Mouse (Mus musculus): Measurements from ENCODE around the gene Myo9b. TPM values are rescaled to one million over a fixed set of nuclear protein-coding genes. Genes with fewer than 3 reads are reported as not detected.

Gene Myo9b
- total RNA-seq, 4 experiments from 2014 or later, result 6.2 to 8.6 (median 7.8) TPM

DNA sequence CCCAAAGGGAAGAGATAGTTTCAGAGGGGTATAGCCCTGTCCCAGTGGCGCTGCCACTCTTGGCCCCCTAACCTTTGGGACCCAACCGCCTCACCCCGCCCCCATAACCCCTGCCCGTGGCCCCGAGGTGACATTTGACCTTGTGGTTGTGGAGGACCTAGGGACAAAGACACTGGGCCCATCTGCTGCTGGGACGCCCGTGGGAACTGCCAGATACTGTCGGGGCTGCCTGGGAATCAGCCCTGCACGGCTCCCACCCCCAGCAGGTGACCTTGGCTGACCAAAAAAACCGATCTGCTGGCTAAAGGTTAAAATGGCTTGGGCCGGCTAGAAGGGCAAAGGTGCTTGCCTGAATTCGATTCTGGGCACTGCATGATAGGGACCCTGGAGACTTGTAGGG lies 110.9 kb downstream of the Myo9b start:
- DNase-seq (ENCODE audit: low spot score in 2 of 2), result no peak

GRCm38 (mm10) chr8:71383860-71384259 lies 111.3 kb downstream of the Myo9b start:
- DNase-seq (ENCODE audit: low spot score in 2 of 2), result no peak

DNA sequence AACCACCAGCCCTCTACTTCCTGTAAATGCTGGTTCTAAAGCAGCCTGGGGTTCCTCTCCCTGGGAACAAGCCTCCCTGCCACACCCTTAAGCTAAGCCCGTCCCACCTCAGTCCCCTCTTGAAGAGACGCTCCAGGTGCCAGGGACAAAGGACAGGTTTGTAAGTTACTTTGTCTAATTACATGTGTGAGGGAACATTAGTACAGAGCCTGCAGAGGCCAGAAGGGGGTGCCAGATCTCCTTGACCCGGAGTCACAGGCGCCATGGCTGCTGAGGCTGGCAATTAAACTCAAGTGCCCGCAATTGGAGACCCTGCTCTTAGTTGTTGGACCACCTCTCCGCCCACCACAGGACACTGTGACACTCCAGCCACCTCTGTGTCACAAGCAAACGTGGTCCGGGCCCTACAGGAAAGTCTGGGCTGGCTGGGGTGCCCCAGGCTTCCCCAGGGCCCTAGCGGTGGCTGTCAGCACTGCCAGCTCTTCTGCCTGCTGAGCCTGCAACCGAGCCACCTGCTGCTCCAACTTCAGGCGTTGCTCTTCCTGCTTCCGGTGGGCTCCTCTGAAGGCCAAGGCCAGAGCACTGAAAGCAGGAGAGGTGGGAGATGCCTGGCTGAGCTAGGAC lies 112.8 kb downstream of the Myo9b start:
- DNase-seq (ENCODE audit: low spot score in 2 of 2), result no peak

GRCm38 (mm10) chr8:71388267-71388666 lies 115.8 kb downstream of the Myo9b start:
- DNase-seq (ENCODE audit: low spot score in 2 of 2), result no peak

DNA sequence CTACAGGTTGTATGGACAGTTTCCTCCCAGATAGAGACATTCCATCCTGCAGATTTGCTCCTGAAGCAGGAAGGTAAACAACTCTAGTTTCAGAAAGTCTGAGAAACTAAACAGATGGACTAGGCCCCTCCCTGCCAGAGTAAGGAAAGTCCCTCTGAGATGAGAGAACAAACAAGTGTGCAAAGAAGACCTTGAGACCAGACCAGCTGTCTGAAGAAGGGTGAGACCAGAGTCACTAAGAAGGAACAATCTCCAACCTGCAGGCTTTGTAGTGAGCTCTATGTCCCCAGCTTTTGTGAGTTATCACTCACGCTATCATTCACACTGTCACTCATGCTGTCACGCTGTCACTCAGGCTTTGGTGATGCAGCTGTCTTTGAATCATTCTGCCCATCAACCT lies 119.2 kb downstream of the Myo9b start:
- DNase-seq (ENCODE audit: low spot score in 2 of 2), result no peak

DNA sequence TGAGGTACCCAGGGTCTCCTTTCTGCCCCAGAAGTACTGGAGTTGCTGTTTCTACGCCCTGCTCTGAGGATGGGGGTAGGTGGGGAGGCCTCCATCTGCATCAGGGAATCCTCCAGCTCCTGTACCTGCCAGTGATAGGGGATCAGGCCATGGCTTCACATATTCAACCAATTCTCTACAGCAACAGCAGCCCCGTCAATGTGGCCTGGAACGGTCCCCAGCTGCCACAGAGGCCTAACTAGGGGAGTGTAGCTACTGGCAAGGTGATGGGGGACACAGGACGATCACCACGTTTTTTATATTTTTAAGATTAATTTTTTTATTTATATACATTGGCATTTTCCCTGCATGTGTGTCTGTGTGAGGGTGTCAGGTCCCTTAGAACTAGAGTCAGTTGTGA lies 119.9 kb downstream of the Myo9b start:
- DNase-seq (ENCODE audit: low spot score in 2 of 2), result no peak

DNA sequence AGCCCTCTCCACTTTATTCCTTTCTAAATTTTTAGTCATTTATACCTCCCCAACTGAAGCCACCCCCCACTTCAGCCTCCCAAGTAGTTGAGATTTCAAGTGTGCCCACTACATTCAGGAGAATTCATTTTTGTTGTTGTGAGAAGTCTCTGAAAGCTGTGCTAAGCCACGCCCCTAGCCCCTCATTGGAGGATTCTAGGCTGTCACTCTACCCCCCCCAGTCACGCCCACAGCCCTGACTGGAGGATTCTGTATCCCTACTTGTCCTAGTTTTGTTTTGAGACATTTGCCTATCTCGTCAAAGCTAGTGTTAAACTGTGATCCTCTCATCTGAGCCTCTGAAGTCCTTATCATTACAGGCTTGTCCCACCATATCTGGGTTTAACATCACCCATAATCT lies 120.4 kb downstream of the Myo9b start:
- no peak for DNase-seq (ENCODE audit: low spot score in 2 of 2)

GRCm38 (mm10) chr8:71394481-71394880 lies 122.0 kb downstream of the Myo9b start:
- DNase-seq (ENCODE audit: low spot score in 2 of 2), result no peak

DNA sequence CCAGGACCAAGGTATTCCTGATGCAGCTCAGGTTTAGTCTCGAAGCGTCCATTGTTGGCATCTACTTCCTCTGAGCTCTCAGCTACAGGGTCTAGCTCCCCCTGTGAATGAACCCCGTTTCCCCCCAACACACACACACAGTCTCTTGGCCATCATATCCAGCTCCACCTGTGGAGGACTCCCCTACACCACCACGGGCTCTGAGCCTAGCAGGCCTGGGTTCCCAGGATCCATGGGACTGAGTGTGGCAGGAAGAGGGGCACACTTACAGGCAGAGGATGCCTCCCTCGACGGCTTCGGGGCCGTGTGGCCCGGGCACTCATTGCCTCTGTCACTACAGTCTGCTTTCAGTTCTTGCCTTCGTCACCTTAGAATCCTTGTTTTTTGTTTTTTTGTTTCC lies 122.6 kb downstream of the Myo9b start:
- DNase-seq (ENCODE audit: low spot score in 2 of 2), result no peak

- no peak for DNase-seq (ENCODE audit: low spot score in 2 of 2)
These were observed 123.1 kb downstream of the Myo9b start, which contains the start of gene Ushbp1 for GRCm38 (mm10) chr8:71395629-71396028. TSS of gene Ushbp1 (minus strand) at chr8:71395802.

DNA sequence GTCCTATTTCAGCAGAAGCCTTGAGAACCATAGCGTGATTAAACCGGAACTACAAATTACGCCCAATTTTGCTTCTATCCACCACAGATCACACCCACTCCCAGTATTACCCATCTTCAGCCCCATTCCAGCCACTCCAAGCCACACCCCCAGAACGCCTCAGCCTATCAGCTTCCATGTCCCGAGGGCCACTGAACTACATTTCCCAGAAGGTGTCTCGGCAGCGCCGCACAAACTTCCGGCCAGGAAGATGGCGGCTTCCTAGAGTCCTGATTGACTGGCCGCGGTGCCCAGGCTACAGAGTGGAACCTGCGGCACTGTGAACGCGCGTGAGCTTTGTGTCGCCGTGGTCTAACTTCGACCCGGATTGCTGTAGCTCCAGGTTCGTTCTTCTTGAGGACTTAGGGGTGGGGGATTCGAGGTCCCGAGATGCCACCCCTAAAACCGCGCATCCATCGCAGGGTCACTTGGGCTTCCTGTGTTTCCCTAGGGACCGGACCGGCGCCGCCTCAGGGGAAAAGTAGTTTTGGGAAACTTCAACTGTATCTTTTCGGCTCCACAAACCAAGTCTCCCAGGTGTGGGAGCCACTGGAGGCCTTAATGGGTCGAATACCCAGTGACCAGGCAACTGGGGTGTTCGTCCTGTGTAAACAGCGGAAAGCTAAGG lies 124.3 kb downstream of the Myo9b start, which contains the start of gene Babam1:
Gene Babam1, plus strand, starts transcription at position 223 of the 667 bp plus-strand sequence.
- peak; percentile 89 to 92 for DNase-seq (ENCODE audit: low spot score in 2 of 2)

DNA sequence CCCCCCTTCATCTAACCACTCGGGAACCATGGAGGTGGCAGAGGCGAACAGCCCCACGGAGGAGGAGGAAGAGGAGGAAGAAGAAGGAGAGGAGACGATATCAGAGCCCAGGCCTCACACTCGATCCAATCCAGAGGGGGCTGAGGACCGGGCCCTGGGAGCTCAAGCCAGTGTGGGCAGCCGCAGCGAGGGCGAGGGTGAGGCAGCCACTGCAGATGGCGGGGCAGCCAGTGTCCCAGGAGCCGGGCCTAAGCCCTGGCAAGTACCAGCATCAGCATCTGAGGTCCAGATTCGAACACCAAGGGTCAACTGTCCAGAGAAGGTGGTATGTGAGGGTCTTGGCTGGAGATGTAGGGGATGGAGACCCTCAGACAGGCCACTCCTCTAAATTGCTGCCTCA lies 125.2 kb downstream of the Myo9b start:
- DNase-seq (ENCODE audit: low spot score in 2 of 2), result no peak

DNA sequence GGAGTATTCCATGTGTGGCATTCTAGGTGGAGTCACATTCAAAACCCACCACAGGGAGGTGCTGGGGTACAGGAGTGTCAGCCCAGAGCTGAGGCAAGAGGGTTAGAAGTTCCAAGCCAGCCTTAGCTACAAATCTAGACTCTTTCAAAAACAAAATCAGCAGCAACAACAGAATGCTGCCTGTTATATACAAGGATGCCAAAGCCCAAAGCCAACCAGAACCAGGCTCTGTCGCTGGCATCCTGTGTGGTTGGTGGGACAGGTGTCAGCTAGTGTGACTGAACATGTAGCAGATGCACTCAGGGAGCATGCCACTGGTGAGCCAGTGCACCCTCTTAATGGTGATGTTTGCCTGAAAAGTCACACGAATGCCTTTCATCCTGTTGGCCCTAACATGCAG lies 128.3 kb downstream of the Myo9b start:
- no peak for DNase-seq (ENCODE audit: low spot score in 2 of 2)

- DNase-seq (ENCODE audit: low spot score in 2 of 2), result peak in 1 of 2 experiments; percentile 1
These were observed 128.9 kb downstream of the Myo9b start for GRCm38 (mm10) chr8:71401454-71401853.

GRCm38 (mm10) chr8:71402446-71402964 lies 130.0 kb downstream of the Myo9b start:
- peak in 1 of 2 experiments; percentile 1 for DNase-seq (ENCODE audit: low spot score in 2 of 2)

DNA sequence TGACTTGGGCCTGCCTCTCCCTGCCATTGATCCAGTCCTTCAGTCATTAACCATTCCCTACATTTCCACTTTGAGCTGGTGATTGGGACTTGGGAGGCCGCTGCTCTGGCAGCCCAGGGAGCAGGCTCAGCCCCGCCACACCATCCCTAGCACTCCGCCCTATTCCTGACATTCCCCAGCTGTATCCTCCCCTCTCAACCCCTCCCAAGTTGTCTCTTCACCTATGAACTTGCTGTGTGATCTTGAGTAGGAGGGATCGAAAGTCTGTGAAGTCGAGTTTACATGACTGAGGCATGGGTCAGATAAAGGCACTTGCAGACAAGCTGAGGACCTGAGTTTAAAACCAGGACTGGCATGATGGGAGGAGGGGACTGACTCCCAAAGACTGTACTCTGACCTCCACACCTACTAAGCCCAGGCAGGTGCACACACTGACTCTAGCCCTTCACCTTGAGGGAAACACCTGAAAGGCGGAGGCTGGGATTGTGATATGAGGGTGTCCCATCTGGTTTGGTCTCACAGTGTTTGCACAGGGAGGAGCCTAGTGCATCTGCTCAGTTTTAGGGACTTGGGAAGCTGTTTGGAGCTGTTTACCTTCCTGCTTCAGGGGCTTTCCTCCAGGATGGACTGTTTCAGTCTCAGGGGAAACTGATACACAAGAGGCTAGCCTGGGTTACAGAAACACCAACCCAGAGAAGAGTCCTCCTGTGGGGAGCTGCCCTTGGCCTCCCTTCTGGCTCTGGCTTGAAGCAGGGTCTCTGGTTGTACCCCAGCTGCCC lies 130.8 kb downstream of the Myo9b start:
- DNase-seq (ENCODE audit: low spot score in 2 of 2), result peak in 1 of 2 experiments; percentile 1

DNA sequence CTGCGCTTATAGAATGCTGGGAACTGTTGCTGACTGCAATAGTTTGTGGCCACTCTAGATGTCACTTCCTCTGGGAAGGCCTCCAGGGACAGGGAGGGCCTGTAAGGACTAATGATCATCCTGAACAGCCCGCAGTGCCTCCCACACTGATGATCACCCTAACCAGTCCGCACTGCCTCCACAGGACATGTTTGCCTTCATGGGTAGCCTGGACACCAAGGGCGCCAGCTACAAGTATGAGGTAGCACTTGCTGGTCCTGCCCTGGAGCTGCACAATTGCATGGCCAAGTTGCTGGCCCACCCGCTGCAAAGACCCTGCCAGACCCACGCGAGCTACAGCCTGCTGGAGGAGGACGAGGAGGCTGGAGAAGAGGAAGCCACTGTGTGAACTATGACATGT lies 131.5 kb downstream of the Myo9b start:
- peak in 1 of 2 experiments; percentile 2 for DNase-seq (ENCODE audit: low spot score in 2 of 2)

DNA sequence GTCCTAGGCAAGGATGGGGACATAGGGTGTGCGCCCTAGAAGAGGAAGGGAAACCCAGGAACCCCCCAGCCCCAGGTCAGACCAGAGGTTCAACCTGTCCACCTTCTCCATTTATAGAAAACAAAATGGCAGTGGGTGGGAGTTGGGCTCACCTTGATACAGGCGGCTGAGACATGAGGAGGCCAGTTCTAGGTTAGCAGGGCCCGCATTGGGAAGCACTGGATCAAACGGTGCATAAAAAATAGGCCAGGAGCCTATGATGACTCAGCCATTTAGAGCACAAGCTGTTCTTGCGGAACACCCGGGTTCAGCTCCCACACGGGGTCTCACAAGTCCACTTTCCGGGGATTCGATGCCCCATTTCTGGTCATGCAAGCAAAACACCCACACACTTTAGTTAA lies 132.4 kb downstream of the Myo9b start:
- peak in 1 of 2 experiments; percentile 2 for DNase-seq (ENCODE audit: low spot score in 2 of 2)

DNA sequence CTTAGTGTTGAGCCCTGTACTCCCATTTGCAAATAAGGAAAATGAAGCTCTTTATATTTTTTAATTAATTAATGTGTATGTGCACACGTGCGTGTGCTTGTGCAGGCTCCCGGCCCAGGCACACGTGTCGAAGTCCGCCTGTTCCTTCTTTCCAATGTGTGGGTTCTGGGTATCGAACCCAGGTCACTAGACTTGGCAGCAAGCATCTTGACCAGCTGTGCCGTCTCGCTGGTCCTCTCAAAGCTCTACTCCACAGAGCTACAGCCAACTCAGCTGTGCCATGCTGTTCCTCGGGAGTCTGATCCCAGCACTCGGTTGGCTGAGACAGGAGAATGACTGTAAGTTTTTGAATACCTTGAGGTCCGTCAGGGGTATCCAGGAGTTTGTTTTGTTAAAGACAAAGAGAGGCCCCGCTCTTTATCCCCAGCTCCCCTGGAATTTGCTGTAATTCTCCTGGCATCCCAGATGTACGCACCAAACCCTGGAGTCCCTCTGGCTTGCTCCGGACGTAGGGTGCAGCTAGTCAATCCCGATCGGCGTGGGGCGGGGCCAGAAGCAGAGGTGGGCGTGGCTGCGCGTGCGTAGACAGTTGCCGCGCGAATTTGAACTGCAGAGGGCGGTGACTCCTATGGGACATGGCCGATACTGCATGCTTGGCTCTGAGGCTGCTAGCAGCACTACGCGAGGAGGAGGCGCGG lies 133.0 kb downstream of the Myo9b start, which contains the start of gene Ankle1:
Gene Ankle1, plus strand, starts transcription at position 610 of the 698 bp plus-strand sequence.
- peak; percentile 93 to 96 for DNase-seq (ENCODE audit: low spot score in 2 of 2)

- DNase-seq (ENCODE audit: low spot score in 2 of 2), result peak in 1 of 2 experiments; percentile 42
These were observed 133.8 kb downstream of the Myo9b start for GRCm38 (mm10) chr8:71406099-71407015.

All from gastrocnemius, adult 8-10 months (tissue).